Mouse (Mus musculus): ENCODE results near the gene Heatr6. TPM values are rescaled to one million over a fixed set of nuclear protein-coding genes. Genes with fewer than 3 reads are reported as not detected.

Gene Heatr6
- polyA plus RNA-seq, 1 experiment from 2014 or later = 16.8 TPM

DNA sequence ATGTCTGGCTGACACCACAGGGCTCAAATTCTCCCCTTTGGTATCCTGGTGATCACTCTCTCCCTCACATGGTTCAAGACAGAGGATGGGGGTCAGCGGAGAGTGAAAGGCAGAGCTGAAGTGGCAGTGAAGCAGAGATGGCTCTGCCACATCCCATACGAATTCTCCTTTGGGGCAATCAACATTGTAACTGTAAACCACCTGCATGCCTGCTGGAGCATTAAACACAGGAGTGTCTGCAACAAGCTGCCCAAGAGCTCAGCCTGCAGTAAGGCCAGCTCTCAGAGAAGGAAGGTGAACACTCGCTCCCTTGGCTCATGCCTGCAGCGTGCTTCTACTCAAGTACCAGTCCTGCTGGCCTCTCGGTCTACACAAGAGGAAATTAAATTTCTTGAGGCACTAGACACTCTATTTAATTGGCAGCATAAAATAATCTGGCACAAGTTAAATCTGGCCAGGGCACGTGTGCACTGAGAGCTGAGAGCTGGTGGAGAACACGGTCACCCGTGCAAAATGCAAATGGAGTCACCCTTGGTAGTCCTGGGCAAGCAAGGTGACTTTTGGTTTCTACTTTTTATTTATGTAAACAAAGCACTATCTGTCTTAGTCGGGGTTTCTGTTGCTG, 10.7 kb upstream of the Heatr6 start:
- Histone ChIP-seq H3K4me2 (no peak overlapping the region), H3K9me3 (ENCODE audit: control insufficient read depth, low read length) (no peaks in the 10 kb centered on the region), H3K36me3 (ENCODE audit: control insufficient read depth, insufficient read depth, low read length) (no peaks in the 10 kb centered on the region), H3K27ac (ENCODE audit: low read depth, low read length) (no peak overlapping the region), H3K9ac (ENCODE audit: low read depth, low read length) (no peak overlapping the region), H3K27me3 (replicated peaks; ENCODE audit: control insufficient read depth, insufficient read depth, low read length) (peaks cover 4% of the 10 kb centered on the region), H3K4me3 (ENCODE audit: low read depth, low read length) (no peak overlapping the region), H3K4me1 (replicated peaks; ENCODE audit: control insufficient read depth, insufficient read depth, low read length) (no peaks in the 10 kb centered on the region)
- no peak for DNase-seq (ENCODE audit: low spot score)
- no peak for ATAC-seq (replicated peaks; ENCODE audit: low FRiP score)
- 70% methylated on average over 9 of the region's 9 CpGs for WGBS

DNA sequence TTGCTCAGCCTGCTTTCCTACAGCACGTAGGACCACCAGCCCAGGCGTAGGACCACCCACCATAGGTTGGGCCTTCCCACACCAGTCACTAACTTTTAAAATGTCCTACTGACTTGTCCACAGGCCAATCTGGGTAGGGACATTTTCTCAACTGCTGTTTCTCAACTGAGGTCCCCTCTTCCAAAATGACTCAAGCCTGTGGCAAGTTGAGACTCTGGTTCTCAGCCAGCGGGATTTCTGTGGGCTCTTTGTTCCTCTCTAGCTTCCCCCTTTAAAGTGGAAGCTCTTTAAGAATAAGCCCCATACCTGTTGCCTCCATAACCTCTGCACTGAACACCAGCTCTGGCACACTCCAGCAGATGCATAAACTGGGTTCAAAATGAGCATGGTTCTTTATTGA, 10.0 kb upstream of the Heatr6 start:
- Histone ChIP-seq H3K4me2 (no peak overlapping the region), H3K36me3 (ENCODE audit: control insufficient read depth, insufficient read depth, low read length) (no peaks in the 10 kb centered on the region), H3K4me3 (ENCODE audit: low read depth, low read length) (no peak overlapping the region), H3K27ac (ENCODE audit: low read depth, low read length) (no peak overlapping the region), H3K9me3 (ENCODE audit: control insufficient read depth, low read length) (no peaks in the 10 kb centered on the region), H3K27me3 (replicated peaks; ENCODE audit: control insufficient read depth, insufficient read depth, low read length) (peaks cover 7% of the 10 kb centered on the region), H3K9ac (ENCODE audit: low read depth, low read length) (no peak overlapping the region), H3K4me1 (replicated peaks; ENCODE audit: control insufficient read depth, insufficient read depth, low read length) (no peaks in the 10 kb centered on the region)
- ATAC-seq (replicated peaks; ENCODE audit: low FRiP score) (no peak), DNase-seq (ENCODE audit: low spot score) (no peak)
- WGBS = 66% methylated on average over 3 of the region's 3 CpGs

DNA sequence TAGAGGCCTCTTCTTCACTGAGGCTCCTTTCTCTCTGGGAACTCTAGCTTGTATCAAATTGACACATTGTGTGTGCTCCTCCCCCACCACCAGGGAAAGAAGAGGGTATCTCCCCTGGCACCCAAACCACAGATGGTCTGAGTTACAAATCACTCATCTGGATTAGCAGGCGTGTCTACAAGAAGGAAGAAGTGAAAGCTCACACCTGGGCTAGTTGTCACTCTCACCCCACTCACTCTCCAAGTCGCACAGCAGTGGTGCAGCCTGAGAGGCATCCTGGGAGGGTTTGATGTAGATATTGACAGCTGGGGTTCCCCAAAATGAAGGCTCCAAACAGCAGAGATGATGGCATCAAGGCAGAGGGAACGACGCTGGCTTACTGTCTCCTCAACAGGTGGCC, 7.3 kb upstream of the Heatr6 start:
- H3K36me3 ChIP-seq (ENCODE audit: control insufficient read depth, insufficient read depth, low read length) = no peaks in the 10 kb centered on the region
- no peak overlapping the region for H3K4me3 ChIP-seq (ENCODE audit: low read depth, low read length)
- no peak overlapping the region for H3K9ac ChIP-seq (ENCODE audit: low read depth, low read length)
- ATAC-seq (replicated peaks; ENCODE audit: low FRiP score) (no peak), DNase-seq (ENCODE audit: low spot score) (no peak)
- no peaks in the 10 kb centered on the region for H3K4me1 ChIP-seq (replicated peaks; ENCODE audit: control insufficient read depth, insufficient read depth, low read length)
- no peaks in the 10 kb centered on the region for H3K9me3 ChIP-seq (ENCODE audit: control insufficient read depth, low read length)
- H3K27me3 ChIP-seq (replicated peaks; ENCODE audit: control insufficient read depth, insufficient read depth, low read length) = peaks cover 7% of the 10 kb centered on the region
- no peak overlapping the region for H3K4me2 ChIP-seq
- WGBS = 61% methylated on average over 4 of the region's 4 CpGs
- no peak overlapping the region for H3K27ac ChIP-seq (ENCODE audit: low read depth, low read length)

DNA sequence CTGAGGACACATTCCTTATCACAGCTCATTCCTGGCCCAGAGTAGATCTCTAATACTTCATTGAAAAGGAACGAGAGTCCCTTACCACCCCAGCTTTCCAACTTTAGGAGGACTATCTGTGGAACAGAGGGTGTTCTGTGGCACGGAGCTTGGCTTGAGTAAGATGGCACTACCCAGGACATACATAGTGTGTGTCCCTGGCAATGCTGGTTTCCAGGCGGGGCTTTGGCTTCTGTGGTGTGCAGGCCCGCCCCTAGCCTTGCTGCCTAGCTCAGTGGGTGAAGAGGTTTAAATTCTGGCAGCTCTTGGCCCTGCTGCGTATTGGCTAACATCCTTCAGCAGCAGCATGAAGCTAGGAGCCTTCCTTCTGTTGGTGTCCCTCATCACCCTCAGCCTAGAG, 6.8 kb upstream of the Heatr6 start, which contains the start of gene Wfdc21:
Gene Wfdc21, plus strand, starts transcription at position 260 of the 400 bp plus-strand sequence.
- H3K27me3 ChIP-seq (replicated peaks; ENCODE audit: control insufficient read depth, insufficient read depth, low read length) = peaks cover 7% of the 10 kb centered on the region
- H3K27ac ChIP-seq (ENCODE audit: low read depth, low read length) = no peak within 1 kb of the TSS
- no peaks in the 10 kb centered on the region for H3K9me3 ChIP-seq (ENCODE audit: control insufficient read depth, low read length)
- DNase-seq (ENCODE audit: low spot score) = no peak
- no peak within 1 kb of the TSS for H3K4me3 ChIP-seq (ENCODE audit: low read depth, low read length)
- no peaks in the 10 kb centered on the region for H3K36me3 ChIP-seq (ENCODE audit: control insufficient read depth, insufficient read depth, low read length)
- no peak within 1 kb of the TSS for H3K9ac ChIP-seq (ENCODE audit: low read depth, low read length)
- H3K4me2 ChIP-seq = no peak within 1 kb of the TSS
- ATAC-seq (replicated peaks; ENCODE audit: low FRiP score) = no peak
- no peaks in the 10 kb centered on the region for H3K4me1 ChIP-seq (replicated peaks; ENCODE audit: control insufficient read depth, insufficient read depth, low read length)
- WGBS = 63% methylated on average over 5 of the region's 5 CpGs

DNA sequence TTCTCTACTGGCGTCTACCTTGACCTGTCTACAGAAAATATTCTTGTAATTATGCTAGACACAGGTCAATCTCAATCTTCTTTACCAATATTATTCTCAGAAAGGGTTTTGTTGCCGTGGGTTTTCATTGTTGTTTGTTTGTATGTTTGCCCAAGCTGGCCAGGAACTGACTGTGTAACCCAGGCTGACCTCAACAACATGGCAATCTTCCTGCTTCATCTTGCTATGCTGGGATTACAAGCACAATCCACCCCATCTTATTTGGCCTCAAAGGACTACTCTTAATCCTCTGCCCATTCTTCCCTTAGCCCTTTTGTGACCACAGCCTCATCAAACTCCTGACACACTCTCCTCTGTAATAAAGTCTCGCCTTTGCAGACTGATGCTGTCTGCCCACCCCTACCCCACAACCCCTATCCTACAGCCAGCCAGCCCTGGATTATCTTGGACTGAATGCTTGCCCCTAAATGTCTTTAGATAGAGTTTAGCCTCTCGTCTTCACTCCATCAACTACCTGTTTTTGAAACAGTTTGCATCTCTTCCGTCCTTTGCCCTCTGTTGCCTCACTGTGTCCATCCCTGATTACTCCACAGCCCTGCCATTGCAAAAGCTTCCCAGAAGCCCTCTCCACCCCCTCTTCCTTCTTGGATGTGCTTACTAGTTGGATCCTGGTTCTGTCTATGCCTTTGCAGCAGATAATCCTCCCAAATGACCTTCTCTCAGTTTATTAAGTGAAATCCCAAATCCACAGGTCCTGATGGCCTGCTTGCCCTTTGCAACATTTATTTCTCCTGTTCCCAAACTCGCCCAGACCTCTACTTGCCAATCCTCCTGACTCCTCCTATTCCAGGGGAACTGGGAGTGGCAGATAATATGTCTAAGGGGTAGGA, 5.9 kb upstream of the Heatr6 start:
- Histone ChIP-seq H3K4me2 (no peak overlapping the region), H3K4me1 (replicated peaks; ENCODE audit: control insufficient read depth, insufficient read depth, low read length) (no peaks in the 10 kb centered on the region), H3K36me3 (ENCODE audit: control insufficient read depth, insufficient read depth, low read length) (no peaks in the 10 kb centered on the region), H3K27ac (ENCODE audit: low read depth, low read length) (no peak overlapping the region), H3K9me3 (ENCODE audit: control insufficient read depth, low read length) (no peaks in the 10 kb centered on the region), H3K27me3 (replicated peaks; ENCODE audit: control insufficient read depth, insufficient read depth, low read length) (peaks cover 7% of the 10 kb centered on the region), H3K9ac (ENCODE audit: low read depth, low read length) (no peak overlapping the region), H3K4me3 (ENCODE audit: low read depth, low read length) (no peak overlapping the region)
- DNase-seq (ENCODE audit: low spot score) (no peak), ATAC-seq (replicated peaks; ENCODE audit: low FRiP score) (no peak)
- 55% methylated on average over 6 of the region's 6 CpGs for WGBS

DNA sequence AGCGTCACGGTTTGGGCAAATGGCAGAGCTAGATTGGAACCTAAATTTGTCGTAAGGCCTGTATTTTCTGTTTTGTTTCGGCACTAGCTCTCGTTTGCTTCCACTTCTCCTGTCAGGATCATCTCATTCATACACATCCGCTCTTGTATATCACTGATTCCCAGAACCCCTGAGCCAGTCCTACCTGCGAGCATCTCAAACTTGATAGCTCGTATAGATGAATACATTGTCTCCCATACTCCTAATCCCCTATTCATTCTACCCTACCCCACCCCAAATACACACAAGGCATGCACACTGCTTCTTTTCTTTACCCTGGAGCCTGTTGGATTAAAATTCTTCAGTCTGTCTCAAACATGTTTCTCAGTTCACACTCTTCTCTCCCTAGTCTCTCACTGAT, 731 bp downstream of the Heatr6 start:
- Histone ChIP-seq H3K4me1 (replicated peaks; ENCODE audit: control insufficient read depth, insufficient read depth, low read length) (peaks cover 7% of the 10 kb centered on the region), H3K27ac (ENCODE audit: low read depth, low read length) (peak overlapping the region; percentile 78; the same call in 1 of the 2 replicates), H3K9ac (ENCODE audit: low read depth, low read length) (peak overlapping the region; percentile 81), H3K27me3 (replicated peaks; ENCODE audit: control insufficient read depth, insufficient read depth, low read length) (no peaks in the 10 kb centered on the region), H3K9me3 (ENCODE audit: control insufficient read depth, low read length) (no peaks in the 10 kb centered on the region), H3K36me3 (ENCODE audit: control insufficient read depth, insufficient read depth, low read length) (peaks cover 4% of the 10 kb centered on the region), H3K4me2 (peak overlapping the region; percentile 83), H3K4me3 (ENCODE audit: low read depth, low read length) (peak overlapping the region; percentile 80)
- DNase-seq (ENCODE audit: low spot score) (no peak), ATAC-seq (replicated peaks; ENCODE audit: low FRiP score) (no peak)
- WGBS = 10% methylated on average over 8 of the region's 8 CpGs

DNA sequence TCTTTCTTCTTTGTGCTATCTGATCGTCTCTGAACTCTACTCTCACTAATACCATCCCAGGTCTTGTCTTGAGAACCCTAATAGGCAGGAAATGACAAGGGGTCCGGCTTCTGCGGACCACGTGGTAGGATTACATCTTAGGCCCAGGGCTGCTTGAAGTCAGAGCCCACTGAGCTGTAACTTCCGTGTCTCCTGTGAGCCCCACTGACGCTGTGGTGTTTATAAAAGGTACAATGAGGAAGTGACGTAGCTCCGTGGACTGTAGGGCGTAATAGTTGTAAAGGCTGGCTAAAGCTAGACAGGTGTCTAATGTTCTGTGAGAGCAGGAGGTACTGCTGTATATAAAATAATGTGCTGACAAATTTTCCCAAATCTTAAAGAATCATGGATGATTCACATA, 13.8 kb downstream of the Heatr6 start:
- H3K9ac ChIP-seq (ENCODE audit: low read depth, low read length) = no peak overlapping the region
- no peak overlapping the region for H3K4me2 ChIP-seq
- no peaks in the 10 kb centered on the region for H3K4me1 ChIP-seq (replicated peaks; ENCODE audit: control insufficient read depth, insufficient read depth, low read length)
- H3K4me3 ChIP-seq (ENCODE audit: low read depth, low read length) = no peak overlapping the region
- no peak for ATAC-seq (replicated peaks; ENCODE audit: low FRiP score)
- H3K27ac ChIP-seq (ENCODE audit: low read depth, low read length) = no peak overlapping the region
- no peaks in the 10 kb centered on the region for H3K27me3 ChIP-seq (replicated peaks; ENCODE audit: control insufficient read depth, insufficient read depth, low read length)
- WGBS = 87% methylated on average over 9 of the region's 9 CpGs
- no peaks in the 10 kb centered on the region for H3K9me3 ChIP-seq (ENCODE audit: control insufficient read depth, low read length)
- H3K36me3 ChIP-seq (ENCODE audit: control insufficient read depth, insufficient read depth, low read length) = peaks cover 31% of the 10 kb centered on the region
- DNase-seq (ENCODE audit: low spot score) = no peak

DNA sequence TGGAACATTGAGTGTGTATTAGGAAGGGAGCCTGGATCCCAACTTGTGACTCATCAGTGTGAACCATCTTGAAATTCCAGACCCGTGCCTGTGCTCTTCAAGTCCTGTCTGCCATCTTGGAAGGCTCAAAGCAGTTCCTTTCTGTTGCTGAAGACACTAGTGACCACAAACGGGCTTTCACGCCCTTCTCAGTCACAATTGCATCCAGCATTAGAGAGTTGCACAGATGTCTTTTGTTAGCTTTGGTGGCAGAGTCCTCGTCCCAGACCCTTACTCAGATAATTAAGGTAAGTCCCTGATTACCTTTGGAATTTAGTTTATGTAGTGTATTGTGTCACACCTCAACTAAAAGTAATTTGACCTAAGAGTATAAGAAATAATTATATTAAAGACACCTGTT, 15.5 kb downstream of the Heatr6 start:
- DNase-seq (ENCODE audit: low spot score) (no peak), ATAC-seq (replicated peaks; ENCODE audit: low FRiP score) (no peak)
- whole genome bisulfite sequencing = 90% methylated on average over 4 of the region's 4 CpGs
- Histone ChIP-seq H3K4me3 (ENCODE audit: low read depth, low read length) (no peak overlapping the region), H3K36me3 (ENCODE audit: control insufficient read depth, insufficient read depth, low read length) (peaks cover 27% of the 10 kb centered on the region), H3K9ac (ENCODE audit: low read depth, low read length) (no peak overlapping the region), H3K27ac (ENCODE audit: low read depth, low read length) (no peak overlapping the region), H3K4me1 (replicated peaks; ENCODE audit: control insufficient read depth, insufficient read depth, low read length) (no peaks in the 10 kb centered on the region), H3K9me3 (ENCODE audit: control insufficient read depth, low read length) (no peaks in the 10 kb centered on the region), H3K27me3 (replicated peaks; ENCODE audit: control insufficient read depth, insufficient read depth, low read length) (no peaks in the 10 kb centered on the region), H3K4me2 (no peak overlapping the region)

DNA sequence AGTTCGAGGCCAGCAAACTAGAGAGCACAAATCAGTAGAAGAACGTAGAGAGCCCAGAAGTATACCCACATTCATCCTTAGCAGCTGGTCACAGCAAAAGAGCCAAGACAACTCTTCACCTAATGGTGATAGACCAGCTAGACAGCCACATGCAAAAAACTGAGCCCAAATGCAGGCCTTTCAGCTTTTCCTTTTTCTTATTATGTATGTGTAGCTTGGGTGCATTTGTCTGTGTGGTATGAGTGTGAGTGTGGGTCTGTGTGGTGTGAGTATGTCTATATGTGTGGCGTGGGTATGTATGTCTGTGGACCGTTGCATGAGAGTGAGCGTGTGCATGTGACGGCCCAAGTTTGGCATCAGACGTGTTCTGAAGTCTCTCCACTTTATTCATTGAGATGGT, 17.5 kb downstream of the Heatr6 start:
- H3K9me3 ChIP-seq (ENCODE audit: control insufficient read depth, low read length) = no peaks in the 10 kb centered on the region
- no peak for ATAC-seq (replicated peaks; ENCODE audit: low FRiP score)
- 92% methylated on average over 7 of the region's 7 CpGs for WGBS
- H3K4me3 ChIP-seq (ENCODE audit: low read depth, low read length) = no peak overlapping the region
- H3K27me3 ChIP-seq (replicated peaks; ENCODE audit: control insufficient read depth, insufficient read depth, low read length) = no peaks in the 10 kb centered on the region
- H3K27ac ChIP-seq (ENCODE audit: low read depth, low read length) = no peak overlapping the region
- peaks cover 28% of the 10 kb centered on the region for H3K36me3 ChIP-seq (ENCODE audit: control insufficient read depth, insufficient read depth, low read length)
- DNase-seq (ENCODE audit: low spot score) = no peak
- no peak overlapping the region for H3K4me2 ChIP-seq
- no peak overlapping the region for H3K9ac ChIP-seq (ENCODE audit: low read depth, low read length)
- H3K4me1 ChIP-seq (replicated peaks; ENCODE audit: control insufficient read depth, insufficient read depth, low read length) = no peaks in the 10 kb centered on the region

All from liver, embryonic 11.5 days (tissue).